Mouse (Mus musculus) cerebellum, postnatal 36 days (tissue): ENCODE measurements at regions not wholly inside any gene's neighbourhood (a gene's known extent, or its start where the extent isn't known, plus 50 kb on each side); places are given as distances from the start of the nearest gene placed in this dataset.

Experiments used
- DNase-seq, 2 experiments: peaks; one replicate each; pipeline ENCODE4 v3.0.0; 2021 to 2022; ENCODE audit warnings: mixed read lengths in 2 of 2

GRCm38 (mm10) chr12:107769801-107770515 lies 233.4 kb downstream of the Bcl11b start:
- no peak for DNase-seq

GRCm38 (mm10) chr12:107770516-107770836 lies 232.9 kb downstream of the Bcl11b start:
- DNase-seq: no peak

- no peak for DNase-seq
Observed at GRCm38 (mm10) chr12:107771325-107771724, 232.1 kb downstream of the Bcl11b start.

- DNase-seq: no peak
Observed at GRCm38 (mm10) chr12:107771809-107772208, 231.6 kb downstream of the Bcl11b start.

- DNase-seq: no peak
Observed at GRCm38 (mm10) chr12:107778046-107778445, 225.4 kb downstream of the Bcl11b start.

GRCm38 (mm10) chr12:107779306-107780057 lies 223.9 kb downstream of the Bcl11b start:
- no peak for DNase-seq

GRCm38 (mm10) chr12:107782147-107782546 lies 221.3 kb downstream of the Bcl11b start:
- no peak for DNase-seq

- no peak for DNase-seq
Observed at GRCm38 (mm10) chr12:107783831-107784230, 219.6 kb downstream of the Bcl11b start.

GRCm38 (mm10) chr12:107789818-107790217 lies 213.6 kb downstream of the Bcl11b start:
- DNase-seq: no peak

GRCm38 (mm10) chr12:107800296-107800695 lies 203.1 kb downstream of the Bcl11b start:
- no peak for DNase-seq

- DNase-seq: peak; percentile 67 to 78
Observed at GRCm38 (mm10) chr12:107807634-107808033, 195.8 kb downstream of the Bcl11b start.

GRCm38 (mm10) chr12:107808158-107808715 lies 195.2 kb downstream of the Bcl11b start:
- no peak for DNase-seq

- DNase-seq: no peak
Observed at GRCm38 (mm10) chr12:107811231-107811630, 192.2 kb downstream of the Bcl11b start.

- no peak for DNase-seq
Observed at GRCm38 (mm10) chr12:107812549-107813335, 190.7 kb downstream of the Bcl11b start.

GRCm38 (mm10) chr12:107814926-107815325 lies 188.5 kb downstream of the Bcl11b start:
- DNase-seq: no peak

- no peak for DNase-seq
Observed at GRCm38 (mm10) chr12:107823768-107824394, 179.5 kb downstream of the Bcl11b start.

GRCm38 (mm10) chr12:107825921-107826320 lies 177.5 kb downstream of the Bcl11b start:
- no peak for DNase-seq

- DNase-seq: no peak
Observed at GRCm38 (mm10) chr12:107831400-107832128, 171.8 kb downstream of the Bcl11b start.

GRCm38 (mm10) chr12:107833001-107833400 lies 170.4 kb downstream of the Bcl11b start:
- DNase-seq: no peak

GRCm38 (mm10) chr12:107834512-107834911 lies 168.9 kb downstream of the Bcl11b start:
- no peak for DNase-seq

GRCm38 (mm10) chr12:107837741-107838140 lies 165.7 kb downstream of the Bcl11b start:
- no peak for DNase-seq

GRCm38 (mm10) chr12:107844631-107845030 lies 158.8 kb downstream of the Bcl11b start:
- DNase-seq: no peak
